Mouse (Mus musculus): ENCODE measurements around the gene Pdcd1lg2. TPM values are rescaled to one million over a fixed set of nuclear protein-coding genes. Genes with fewer than 3 reads are reported as not detected.

The Pdcd1lg2 gene
- polyA plus RNA-seq, 1 experiment: 4.7 TPM

DNA sequence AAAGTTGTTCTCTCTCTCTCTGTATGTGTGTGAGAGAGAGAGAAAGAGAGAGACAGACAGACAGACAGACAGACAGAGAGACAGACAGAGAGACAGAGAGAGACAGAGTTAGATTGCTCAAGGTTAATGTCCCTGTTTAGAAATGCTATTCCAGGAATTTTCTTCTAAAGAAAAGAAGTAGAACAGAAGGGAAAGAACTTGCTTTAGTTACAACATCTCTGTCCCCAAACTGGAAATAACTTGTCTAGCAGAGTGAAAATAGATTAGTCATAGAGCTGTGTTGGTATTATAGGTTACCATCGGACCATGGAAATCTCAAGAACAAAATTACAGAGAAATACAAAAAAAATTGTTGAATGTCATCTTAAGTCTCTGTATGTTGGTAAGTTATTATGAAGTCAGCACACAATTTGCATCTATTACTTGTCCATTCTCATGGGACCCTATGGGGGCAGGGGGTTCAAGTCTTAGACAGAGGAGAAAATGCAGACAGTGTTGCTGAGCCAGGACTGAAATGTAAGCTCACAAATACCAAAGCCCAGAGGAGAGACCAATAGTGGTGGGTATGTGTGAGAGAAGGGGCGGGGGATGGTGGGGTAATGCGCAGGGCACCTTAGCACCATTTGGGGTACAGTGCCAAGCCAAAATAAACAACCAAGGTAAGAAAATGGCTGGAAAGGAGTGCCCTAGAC, 74.7 kb downstream of the Pdcd1lg2 start:
- no peak for DNase-seq
- H3K4me3 ChIP-seq (ENCODE audit: control insufficient read depth, insufficient read depth, low read length): no peak overlapping the region
- H3K36me3 ChIP-seq (ENCODE audit: control insufficient read depth, insufficient read depth, low read length): no peaks in the 10 kb centered on the region
- TF ChIP-seq POLR2A (IDR thresholded peaks at IDR 0.05; ENCODE audit: control insufficient read depth, extremely low read depth, insufficient read depth, low read length, poor library complexity): no peak
- TF ChIP-seq CTCF (IDR thresholded peaks at IDR 0.05; ENCODE audit: borderline replicate concordance, control insufficient read depth, extremely low read depth, insufficient read depth, low read length, poor library complexity): no peak
- WGBS: 97% methylated on average over 3 of the region's 3 CpGs
- 0 out of 2 replicates have a peak, but pooled peaks cover 5% of the 10 kb centered on the region for H3K4me1 ChIP-seq (replicated peaks; ENCODE audit: control insufficient read depth, insufficient read depth, low read length)
- H3K27ac ChIP-seq (ENCODE audit: control insufficient read depth, insufficient read depth, low read length): no peak overlapping the region
- no peaks in the 10 kb centered on the region for H3K27me3 ChIP-seq (ENCODE audit: control insufficient read depth, insufficient read depth, low read length)

DNA sequence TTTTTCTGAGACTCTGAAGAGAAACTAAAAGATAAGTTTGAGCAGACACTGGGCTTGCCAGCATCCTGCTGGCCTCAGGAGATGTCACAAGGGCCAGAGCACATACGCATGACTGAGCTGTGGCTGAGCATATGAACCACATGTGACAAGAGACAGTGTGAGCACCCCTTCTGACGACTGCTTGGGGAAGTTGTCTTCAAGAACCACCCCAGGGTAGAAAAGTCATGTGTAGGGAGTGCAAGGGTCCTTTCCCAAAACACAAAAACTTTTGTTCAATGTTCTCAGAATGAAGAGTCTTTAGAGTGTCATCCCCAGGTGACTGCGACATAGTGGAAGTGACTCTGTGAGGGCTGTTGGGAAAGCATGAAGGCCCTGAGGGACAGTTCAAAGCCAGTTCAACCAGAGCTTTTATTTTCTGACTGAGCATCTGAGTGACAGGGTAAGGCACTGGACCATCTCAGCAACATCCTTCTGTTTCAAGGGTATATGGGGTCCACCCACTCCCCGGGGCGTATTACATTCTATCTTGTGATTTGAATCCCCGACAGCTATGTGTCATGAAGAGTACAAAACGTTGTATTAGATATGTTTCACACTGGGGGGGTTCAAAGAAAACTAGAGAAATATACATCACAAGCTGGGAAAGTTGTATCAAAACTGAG, 76.0 kb downstream of the Pdcd1lg2 start:
- H3K4me3 ChIP-seq (ENCODE audit: control insufficient read depth, insufficient read depth, low read length): no peak overlapping the region
- no peak for TF ChIP-seq POLR2A (IDR thresholded peaks at IDR 0.05; ENCODE audit: control insufficient read depth, extremely low read depth, insufficient read depth, low read length, poor library complexity)
- TF ChIP-seq CTCF (IDR thresholded peaks at IDR 0.05; ENCODE audit: borderline replicate concordance, control insufficient read depth, extremely low read depth, insufficient read depth, low read length, poor library complexity): no peak
- 0 out of 2 replicates have a peak, but pooled peaks cover 5% of the 10 kb centered on the region for H3K4me1 ChIP-seq (replicated peaks; ENCODE audit: control insufficient read depth, insufficient read depth, low read length)
- no peak for DNase-seq
- 78% methylated on average over 7 of the region's 7 CpGs for WGBS
- H3K27ac ChIP-seq (ENCODE audit: control insufficient read depth, insufficient read depth, low read length): no peak overlapping the region
- no peaks in the 10 kb centered on the region for H3K27me3 ChIP-seq (ENCODE audit: control insufficient read depth, insufficient read depth, low read length)
- no peaks in the 10 kb centered on the region for H3K36me3 ChIP-seq (ENCODE audit: control insufficient read depth, insufficient read depth, low read length)

DNA sequence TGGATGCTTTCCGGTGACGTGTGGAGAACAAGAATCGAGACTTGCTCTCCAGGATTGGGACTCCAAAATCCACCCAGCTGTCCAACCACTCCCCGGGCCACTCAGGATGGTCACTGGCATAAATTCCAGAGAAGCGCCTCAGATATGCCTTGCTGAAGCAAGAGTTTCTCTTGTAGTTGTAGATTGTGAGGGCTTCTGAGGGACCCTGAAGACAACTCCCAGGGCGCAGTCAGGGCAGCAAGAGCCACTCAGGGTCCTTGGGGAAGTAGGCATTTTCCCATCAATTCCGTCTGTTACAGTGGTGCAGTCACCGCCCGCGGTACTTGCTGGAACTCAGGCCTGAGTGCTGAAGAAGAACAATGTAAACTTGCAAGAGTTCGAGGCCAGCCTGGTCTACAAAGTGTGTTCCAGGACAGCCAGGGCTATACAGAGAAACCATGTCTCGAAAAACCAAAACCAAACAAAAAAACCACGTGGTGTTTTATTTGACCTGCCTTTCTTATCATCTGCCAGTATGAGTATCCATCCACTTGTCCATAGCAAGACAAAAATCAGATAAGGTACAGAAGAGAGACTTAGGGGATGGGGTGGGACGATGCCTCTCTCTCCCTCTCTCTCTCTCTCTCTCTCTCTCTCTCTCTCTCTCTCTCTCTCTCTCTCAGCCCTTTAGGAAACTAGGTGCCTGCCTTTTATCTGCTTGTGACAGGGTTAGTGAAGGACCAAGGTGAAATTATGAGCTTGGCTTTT, 76.8 kb downstream of the Pdcd1lg2 start:
- no peak for DNase-seq
- Histone ChIP-seq H3K4me3 (ENCODE audit: control insufficient read depth, insufficient read depth, low read length) (no peak overlapping the region), H3K4me1 (replicated peaks; ENCODE audit: control insufficient read depth, insufficient read depth, low read length) (0 out of 2 replicates have a peak, but pooled peaks cover 5% of the 10 kb centered on the region), H3K27me3 (ENCODE audit: control insufficient read depth, insufficient read depth, low read length) (no peaks in the 10 kb centered on the region), H3K36me3 (ENCODE audit: control insufficient read depth, insufficient read depth, low read length) (no peaks in the 10 kb centered on the region), H3K27ac (ENCODE audit: control insufficient read depth, insufficient read depth, low read length) (no peak overlapping the region)
- TF ChIP-seq CTCF (IDR thresholded peaks at IDR 0.05; ENCODE audit: borderline replicate concordance, control insufficient read depth, extremely low read depth, insufficient read depth, low read length, poor library complexity) (no peak), POLR2A (IDR thresholded peaks at IDR 0.05; ENCODE audit: control insufficient read depth, extremely low read depth, insufficient read depth, low read length, poor library complexity) (no peak)
- WGBS: 88% methylated on average over 14 of the region's 14 CpGs

DNA sequence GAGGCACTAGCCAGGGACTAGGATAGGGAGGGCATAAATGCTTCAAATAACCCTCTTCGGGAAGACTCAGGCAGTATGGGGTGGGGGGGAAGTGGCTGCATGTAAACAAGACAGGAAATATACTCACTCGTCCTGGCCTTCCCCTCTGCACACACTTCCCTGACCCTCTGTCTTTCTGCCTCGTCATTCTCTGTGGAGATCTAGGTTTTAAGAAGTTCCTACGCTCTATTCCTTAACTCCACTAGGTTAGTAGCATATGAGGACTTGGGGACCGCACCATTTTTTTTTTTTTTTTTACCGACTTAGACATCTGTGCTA, 77.3 kb downstream of the Pdcd1lg2 start:
- H3K27ac ChIP-seq (ENCODE audit: control insufficient read depth, insufficient read depth, low read length): no peak overlapping the region

DNA sequence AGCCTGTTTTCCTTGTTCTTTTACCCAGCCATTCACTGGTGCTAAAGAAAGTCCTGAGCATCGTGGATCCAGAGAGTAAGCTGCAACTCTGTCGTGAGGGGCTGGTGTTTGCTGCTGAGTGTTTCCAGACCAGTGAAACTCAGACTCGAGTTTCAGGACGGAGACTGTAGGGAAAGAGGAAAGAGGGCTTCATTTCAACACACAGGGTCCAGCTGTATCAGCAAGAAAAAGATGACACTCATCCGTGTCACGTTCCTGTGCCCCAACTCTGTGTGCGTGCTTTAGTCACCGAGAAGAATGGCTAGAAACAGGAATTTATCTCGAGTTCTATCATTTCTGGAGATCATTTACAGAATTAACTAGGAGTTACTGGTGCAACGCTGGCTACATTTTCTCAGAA, 77.7 kb downstream of the Pdcd1lg2 start:
- Histone ChIP-seq H3K27ac (ENCODE audit: control insufficient read depth, insufficient read depth, low read length) (no peak overlapping the region), H3K36me3 (ENCODE audit: control insufficient read depth, insufficient read depth, low read length) (no peaks in the 10 kb centered on the region), H3K4me3 (ENCODE audit: control insufficient read depth, insufficient read depth, low read length) (no peak overlapping the region), H3K27me3 (ENCODE audit: control insufficient read depth, insufficient read depth, low read length) (no peaks in the 10 kb centered on the region), H3K4me1 (replicated peaks; ENCODE audit: control insufficient read depth, insufficient read depth, low read length) (0 out of 2 replicates have a peak, but pooled peaks cover 5% of the 10 kb centered on the region)
- no peak for DNase-seq
- 76% methylated on average over 10 of the region's 10 CpGs for WGBS
- TF ChIP-seq CTCF (IDR thresholded peaks at IDR 0.05; ENCODE audit: borderline replicate concordance, control insufficient read depth, extremely low read depth, insufficient read depth, low read length, poor library complexity) (no peak), POLR2A (IDR thresholded peaks at IDR 0.05; ENCODE audit: control insufficient read depth, extremely low read depth, insufficient read depth, low read length, poor library complexity) (no peak)

More for the DNA sequence above, 77.3 kb downstream of the Pdcd1lg2 start:
- WGBS: 28% methylated on average over 6 of the region's 6 CpGs
- Histone ChIP-seq H3K36me3 (ENCODE audit: control insufficient read depth, insufficient read depth, low read length) (no peaks in the 10 kb centered on the region), H3K27me3 (ENCODE audit: control insufficient read depth, insufficient read depth, low read length) (no peaks in the 10 kb centered on the region), H3K4me1 (replicated peaks; ENCODE audit: control insufficient read depth, insufficient read depth, low read length) (0 out of 2 replicates have a peak, but pooled peaks cover 5% of the 10 kb centered on the region), H3K4me3 (ENCODE audit: control insufficient read depth, insufficient read depth, low read length) (no peak overlapping the region)
- TF ChIP-seq POLR2A (IDR thresholded peaks at IDR 0.05; ENCODE audit: control insufficient read depth, extremely low read depth, insufficient read depth, low read length, poor library complexity): no peak
- no peak for DNase-seq

DNA sequence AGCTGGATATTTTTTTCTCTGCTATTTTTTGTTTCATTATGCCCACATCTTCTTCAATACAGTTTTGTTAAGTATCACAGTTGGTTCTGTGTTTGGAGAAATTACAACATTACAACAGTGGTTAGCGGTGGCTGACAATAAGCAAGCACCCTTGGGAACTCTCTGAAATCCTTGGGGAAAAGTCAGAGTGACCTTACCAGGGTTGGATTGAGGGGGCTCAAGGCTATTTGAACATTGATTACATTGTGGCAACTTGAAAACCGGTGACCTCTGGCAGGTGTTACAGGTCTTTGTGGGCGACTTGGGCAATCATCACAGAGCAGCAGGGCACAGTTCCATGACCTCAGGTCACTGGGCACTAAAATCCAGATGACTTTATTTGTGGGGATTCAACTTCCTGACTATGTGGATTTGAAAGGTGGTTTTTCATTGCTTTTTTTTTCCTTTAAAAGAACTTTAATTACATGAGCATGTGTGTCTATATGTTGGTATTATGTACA, 79.1 kb downstream of the Pdcd1lg2 start:
- H3K27me3 ChIP-seq (ENCODE audit: control insufficient read depth, insufficient read depth, low read length): no peaks in the 10 kb centered on the region
- H3K27ac ChIP-seq (ENCODE audit: control insufficient read depth, insufficient read depth, low read length): no peak overlapping the region
- no peak overlapping the region for H3K4me3 ChIP-seq (ENCODE audit: control insufficient read depth, insufficient read depth, low read length)
- no peak for DNase-seq
- 0 out of 2 replicates have a peak, but pooled peaks cover 2% of the 10 kb centered on the region for H3K4me1 ChIP-seq (replicated peaks; ENCODE audit: control insufficient read depth, insufficient read depth, low read length)
- no peaks in the 10 kb centered on the region for H3K36me3 ChIP-seq (ENCODE audit: control insufficient read depth, insufficient read depth, low read length)
- WGBS: 97% methylated on average over 3 of the region's 3 CpGs
- TF ChIP-seq CTCF (IDR thresholded peaks at IDR 0.05; ENCODE audit: borderline replicate concordance, control insufficient read depth, extremely low read depth, insufficient read depth, low read length, poor library complexity) (no peak), POLR2A (IDR thresholded peaks at IDR 0.05; ENCODE audit: control insufficient read depth, extremely low read depth, insufficient read depth, low read length, poor library complexity) (no peak)

Measured in thymus, adult 2 months (tissue).